Mouse (Mus musculus) intestine, postnatal 0 days (tissue): ENCODE data around the gene Anapc11. TPM values are rescaled to one million over a fixed set of nuclear protein-coding genes. Genes with fewer than 3 reads are reported as not detected.
A peak's percentile ranks its signal among the peaks of the same experiment; 100 is the strongest.

Experiments
- ATAC-seq: fragments of 200-750 bp; cut with Nextera tagmentation; 2 replicates; pipeline ENCODE4 v1.8.0; 2017; ENCODE audit warnings: mild to moderate bottlenecking, moderate TSS enrichment, moderate library complexity
- H3K27ac ChIP-seq: fragments of 300-500 bp; sonication (generic); 2 replicates; pipeline ENCODE4 v1.5.1; 2014; ENCODE audit warnings: mild to moderate bottlenecking, low read depth, low read length, moderate library complexity
- H3K27me3 ChIP-seq: fragments of 300-500 bp; sonication (generic); replicated peaks from 2 replicates; pipeline ENCODE4 v1.6.1; 2014; ENCODE audit warnings: low read length, mixed read lengths; ENCODE audit not compliant: control insufficient read depth, insufficient read depth
- H3K36me3 ChIP-seq: fragments of 300-500 bp; sonication (generic); 2 replicates; pipeline ENCODE4 v1.6.1; 2014; ENCODE audit warnings: mild to moderate bottlenecking, moderate library complexity; ENCODE audit not compliant: control insufficient read depth, insufficient read depth
- H3K4me1 ChIP-seq: fragments of 300-500 bp; sonication (generic); replicated peaks from 2 replicates; pipeline ENCODE4 v1.6.1; 2014; ENCODE audit warnings: antibody characterized with exemption, low read length, mixed read lengths; ENCODE audit not compliant: control insufficient read depth, insufficient read depth
- H3K4me2 ChIP-seq: fragments of 300-500 bp; sonication (generic); replicated peaks from 2 replicates; pipeline ENCODE4 v1.6.1; 2014; ENCODE audit warnings: low read depth, mild to moderate bottlenecking, moderate library complexity
- H3K4me3 ChIP-seq: fragments of 300-500 bp; sonication (generic); 2 replicates; pipeline ENCODE4 v1.5.1; 2014; ENCODE audit warnings: low read depth, low read length
- H3K9ac ChIP-seq: fragments of 300-500 bp; sonication (generic); 2 replicates; pipeline ENCODE4 v1.6.1; 2014; ENCODE audit warnings: mild to moderate bottlenecking, low read depth, low read length
- H3K9me3 ChIP-seq: fragments of 300-500 bp; sonication (generic); 2 replicates; pipeline ENCODE4 v1.6.1; 2016; ENCODE audit warnings: mixed run types; ENCODE audit not compliant: control insufficient read depth
- CTCF ChIP-seq: sonication (generic); IDR thresholded peaks from 2 replicates; pipeline ENCODE4 v1.5.1; 2016; ENCODE audit warnings: low read depth, mild to moderate bottlenecking, control low read depth, antibody characterized with exemption, moderate library complexity
- WGBS: fragments of 180-500 bp; shearing (Covaris S2); extraction: QIAGEN DNeasy Blood & Tissue Kit; methylation state at CpG from one replicate; pipeline ENCODE4 v1.1.7; 2014; 5-methylcytosine and 5-hydroxymethylcytosine counted together
- microRNA-seq: library from miRNA; unstranded; fragments of <30 nt; microRNA quantifications from one replicate; pipeline ENCODE4, GENCODE M21; 2016
- polyA plus RNA-seq: library from polyadenylated mRNA; unstranded; fragments of >200 nt; fragmentation: Nextera tagmentation; extraction: Ambion mirVana; gene quantifications from 2 replicates; pipeline ENCODE4 v1.2.1, GENCODE M21; 2015

The Anapc11 gene
- polyA plus RNA-seq, 1 experiment from 2014 or later, result 108 TPM

- ATAC-seq, result no peak
- no peak overlapping the region for H3K9ac ChIP-seq
- no peak overlapping the region for H3K4me2 ChIP-seq
- no peak overlapping the region for H3K27ac ChIP-seq
- 72% methylated on average over 3 of the region's 3 CpGs for WGBS
- no peaks in the 10 kb centered on the region for H3K36me3 ChIP-seq
- H3K4me1 ChIP-seq, result 0 out of 2 replicates have a peak, but pooled peaks cover 5% of the 10 kb centered on the region
- peak; percentile 44 for TF ChIP-seq CTCF
- H3K4me3 ChIP-seq, result no peak overlapping the region
- peaks cover 16% of the 10 kb centered on the region; the same call in 1 of the 2 replicates for H3K27me3 ChIP-seq
- H3K9me3 ChIP-seq, result no peaks in the 10 kb centered on the region
Observed at GRCm38 (mm10) chr11:120651872-120652271, 53.7 kb downstream of the Anapc11 start.

- Histone ChIP-seq H3K4me1 (0 out of 2 replicates have a peak, but pooled peaks cover under 1% of the 10 kb centered on the region), H3K4me3 (no peak overlapping the region), H3K9me3 (no peaks in the 10 kb centered on the region), H3K4me2 (no peak overlapping the region), H3K27me3 (peaks cover 38% of the 10 kb centered on the region), H3K9ac (no peak overlapping the region), H3K36me3 (no peaks in the 10 kb centered on the region), H3K27ac (no peak overlapping the region)
- TF ChIP-seq CTCF, result no peak
- no peak for ATAC-seq
- WGBS, result 68% methylated on average over 3 of the region's 3 CpGs
Observed at GRCm38 (mm10) chr11:120654741-120655140, 56.5 kb downstream of the Anapc11 start.

GRCm38 (mm10) chr11:120657301-120657700, 59.1 kb downstream of the Anapc11 start:
- WGBS, result 83% methylated on average over 4 of the region's 4 CpGs
- Histone ChIP-seq H3K4me3 (no peak overlapping the region), H3K36me3 (no peaks in the 10 kb centered on the region), H3K4me2 (no peak overlapping the region), H3K27me3 (peaks cover 64% of the 10 kb centered on the region), H3K4me1 (peaks cover 8% of the 10 kb centered on the region), H3K9ac (no peak overlapping the region), H3K27ac (no peak overlapping the region), H3K9me3 (no peaks in the 10 kb centered on the region)
- TF ChIP-seq CTCF, result no peak
- ATAC-seq, result no peak

Small RNAs within 50 kb of the gene (microRNA-seq; reads per million reads assigned to microRNA genes)
- 0.82 reads per million for gene Mir6936

Other genes with a start within 250 kb of the Anapc11 start
- gene Actg1, start 249.9 kb upstream of the Anapc11 start, polyA plus RNA-seq, result 1,513 and 1,605 TPM in 2 replicates
- gene Fscn2, start 236.9 kb upstream of the Anapc11 start, polyA plus RNA-seq, result 0.14 and 0.16 TPM in 2 replicates
- 9.7 and 11.7 TPM in 2 replicates for gene Faap100, start 219.7 kb upstream of the Anapc11 start, polyA plus RNA-seq
- 15.6 and 16.3 TPM in 2 replicates for gene Nploc4, start 160.7 kb upstream of the Anapc11 start, polyA plus RNA-seq
- not detected in 2 replicates for gene Tspan10, start 155.8 kb upstream of the Anapc11 start, polyA plus RNA-seq
- gene Pde6g, start 144.9 kb upstream of the Anapc11 start, polyA plus RNA-seq, result 0.22 TPM in 1 of 2 replicates, not detected in the other
- gene Oxld1, start 140.4 kb upstream of the Anapc11 start, polyA plus RNA-seq, result 15.5 and 17.6 TPM in 2 replicates
- 14.1 and 16.0 TPM in 2 replicates for gene Ccdc137, start 140.3 kb upstream of the Anapc11 start, polyA plus RNA-seq
- gene Arl16, start 130.8 kb upstream of the Anapc11 start, polyA plus RNA-seq, result 22.8 and 23.3 TPM in 2 replicates
- gene Mrpl12, start 113.8 kb upstream of the Anapc11 start, polyA plus RNA-seq, result 204 and 208 TPM in 2 replicates
- 139 and 143 TPM in 2 replicates for gene Slc25a10, start 106.6 kb upstream of the Anapc11 start, polyA plus RNA-seq
- 1.0 and 1.6 TPM in 2 replicates for gene Gcgr, start 67.7 kb upstream of the Anapc11 start, polyA plus RNA-seq
- 68.7 and 73.4 TPM in 2 replicates for gene Mcrip1, start 48.7 kb upstream of the Anapc11 start, polyA plus RNA-seq
- gene Ppp1r27, start 47.3 kb upstream of the Anapc11 start, polyA plus RNA-seq, result 1.4 and 1.6 TPM in 2 replicates
- 2,516 and 2,539 TPM in 2 replicates for gene P4hb, start 25.2 kb upstream of the Anapc11 start, polyA plus RNA-seq
- 474 and 493 TPM in 2 replicates for gene Arhgdia, start 16.8 kb upstream of the Anapc11 start, polyA plus RNA-seq
- 209 and 226 TPM in 2 replicates for gene Alyref, start 56 bp upstream of the Anapc11 start, polyA plus RNA-seq
- gene Npb, start 10.1 kb downstream of the Anapc11 start, polyA plus RNA-seq, result 3.4 and 3.5 TPM in 2 replicates
- gene Pcyt2, start 19.5 kb downstream of the Anapc11 start, polyA plus RNA-seq, result 320 and 378 TPM in 2 replicates
- 73.1 and 77.7 TPM in 2 replicates for gene Sirt7, start 26.8 kb downstream of the Anapc11 start, polyA plus RNA-seq
- gene Mafg, start 35.2 kb downstream of the Anapc11 start, polyA plus RNA-seq, result 40.2 and 49.1 TPM in 2 replicates
- 5.3 and 6.5 TPM in 2 replicates for gene Pycr1, start 45.3 kb downstream of the Anapc11 start, polyA plus RNA-seq
- gene Myadml2, start 49.7 kb downstream of the Anapc11 start, polyA plus RNA-seq, result not detected in 2 replicates
- gene Notum, start 62.8 kb downstream of the Anapc11 start, polyA plus RNA-seq, result 0.39 and 0.68 TPM in 2 replicates
- 105 and 106 TPM in 2 replicates for gene Aspscr1, start 74.6 kb downstream of the Anapc11 start, polyA plus RNA-seq
- gene Cenpx, start 115.3 kb downstream of the Anapc11 start, polyA plus RNA-seq, result 127 and 131 TPM in 2 replicates
- gene Lrrc45, start 115.5 kb downstream of the Anapc11 start, polyA plus RNA-seq, result 13.5 and 14.5 TPM in 2 replicates
- 9.0 TPM in 2 replicates for gene Rac3, start 123.0 kb downstream of the Anapc11 start, polyA plus RNA-seq
- 81.1 and 88.6 TPM in 2 replicates for gene Dcxr, start 128.9 kb downstream of the Anapc11 start, polyA plus RNA-seq
- 1.2 and 1.6 TPM in 2 replicates for gene Cbr2, start 133.7 kb downstream of the Anapc11 start, polyA plus RNA-seq
- 10.8 and 12.2 TPM in 2 replicates for gene Hmga1b, start 164.4 kb downstream of the Anapc11 start, polyA plus RNA-seq
- 22.8 and 23.7 TPM in 2 replicates for gene Rfng, start 185.8 kb downstream of the Anapc11 start, polyA plus RNA-seq
- gene Gps1, start 185.9 kb downstream of the Anapc11 start, polyA plus RNA-seq, result 70.9 and 74.8 TPM in 2 replicates
- gene Dus1l, start 198.0 kb downstream of the Anapc11 start, polyA plus RNA-seq, result 45.5 and 48.5 TPM in 2 replicates
- gene Fasn, start 226.1 kb downstream of the Anapc11 start, polyA plus RNA-seq, result 10.1 and 11.3 TPM in 2 replicates